Mouse (Mus musculus) midbrain, postnatal 0 days (tissue): ENCODE measurements around the gene Polr2b. TPM values are rescaled to one million over a fixed set of nuclear protein-coding genes. Genes with fewer than 3 reads are reported as not detected.

Experiments used
- ATAC-seq: fragments of 200-750 bp; cut with Nextera tagmentation; 2 replicates; pipeline ENCODE4 v1.8.0; 2017; ENCODE audit warnings: moderate number of reproducible peaks, mild to moderate bottlenecking, moderate TSS enrichment, moderate library complexity; ENCODE audit not compliant: low FRiP score
- DNase-seq: peaks from one replicate; pipeline ENCODE4 v3.0.0-alpha.2; 2015; ENCODE audit warnings: low spot score
- H3K27ac ChIP-seq: fragments of 300-500 bp; sonication (generic); 2 replicates; pipeline ENCODE4 v1.5.1; 2014; ENCODE audit warnings: low read depth, mild to moderate bottlenecking, low read length, mixed read lengths
- H3K27me3 ChIP-seq: fragments of 300-500 bp; sonication (generic); 2 replicates; pipeline ENCODE4 v1.6.1; 2014; ENCODE audit warnings: low read length, control low read depth, mixed read lengths; ENCODE audit not compliant: insufficient read depth
- H3K36me3 ChIP-seq: fragments of 300-500 bp; sonication (generic); 2 replicates; pipeline ENCODE4 v1.6.1; 2014; ENCODE audit warnings: low read length, control low read depth, mixed read lengths; ENCODE audit not compliant: insufficient read depth
- H3K4me1 ChIP-seq: fragments of 300-500 bp; sonication (generic); 2 replicates; pipeline ENCODE4 v1.6.1; 2014; ENCODE audit warnings: mild to moderate bottlenecking, control low read depth, antibody characterized with exemption, low read length, mixed read lengths; ENCODE audit not compliant: insufficient read depth
- H3K4me2 ChIP-seq: fragments of 300-500 bp; sonication (generic); 2 replicates; pipeline ENCODE4 v1.6.1; 2014; ENCODE audit warnings: low read depth, mild to moderate bottlenecking, low read length, mixed read lengths; ENCODE audit not compliant: poor library complexity, severe bottlenecking
- H3K4me3 ChIP-seq: fragments of 300-500 bp; sonication (generic); 2 replicates; pipeline ENCODE4 v1.5.1; 2014; ENCODE audit warnings: low read depth, mild to moderate bottlenecking, low read length, moderate library complexity
- H3K9ac ChIP-seq: fragments of 300-500 bp; sonication (generic); replicated peaks from 2 replicates; pipeline ENCODE4 v1.6.1; 2014; ENCODE audit warnings: mild to moderate bottlenecking, low read length, moderate library complexity, mixed read lengths; ENCODE audit not compliant: poor library complexity, severe bottlenecking
- H3K9me3 ChIP-seq: fragments of 300-500 bp; sonication (generic); 2 replicates; pipeline ENCODE4 v1.6.1; 2016; ENCODE audit warnings: low read length, control low read depth
- CTCF ChIP-seq: IDR thresholded peaks from 2 replicates; pipeline ENCODE4 v1.5.1; 2016; ENCODE audit warnings: antibody characterized with exemption, mild to moderate bottlenecking
- WGBS: fragments of 180-500 bp; shearing (Covaris S2); extraction: QIAGEN DNeasy Blood & Tissue Kit; methylation state at CpG from one replicate; pipeline ENCODE4 v1.1.7; 2014; 5-methylcytosine and 5-hydroxymethylcytosine counted together
- polyA plus RNA-seq: library from polyadenylated mRNA; unstranded; fragments of >200 nt; fragmentation: Nextera tagmentation; extraction: Ambion mirVana; gene quantifications from 2 replicates; pipeline ENCODE4 v1.2.1, GENCODE M21; 2015
- total RNA-seq: library from RNA; depleted of rRNA; stranded (reverse); fragments of >200 nt; gene quantifications from 2 replicates; pipeline ENCODE4 v1.2.3, GENCODE M21; 2014

Polr2b gene
- total and polyA plus RNA-seq, 2 experiments from 2014 or later, result 52.0 to 70.2 TPM

GRCm38 (mm10) chr5:77379434-77380135, 69.6 kb downstream of the Polr2b start:
- Histone ChIP-seq H3K36me3 (no peaks in the 10 kb centered on the region), H3K27ac (no peak overlapping the region), H3K4me1 (no peaks in the 10 kb centered on the region), H3K4me3 (no peak overlapping the region), H3K4me2 (no peak overlapping the region), H3K9me3 (no peaks in the 10 kb centered on the region), H3K27me3 (no peaks in the 10 kb centered on the region), H3K9ac (no peak overlapping the region)
- DNase-seq (no peak), ATAC-seq (no peak)
- WGBS, result 63% methylated on average over 14 of the region's 14 CpGs
- TF ChIP-seq CTCF, result no peak

- no peak for TF ChIP-seq CTCF
- H3K27me3 ChIP-seq, result no peaks in the 10 kb centered on the region
- H3K4me3 ChIP-seq, result no peak overlapping the region
- no peaks in the 10 kb centered on the region for H3K36me3 ChIP-seq
- no peak overlapping the region for H3K4me2 ChIP-seq
- ATAC-seq (no peak), DNase-seq (no peak)
- WGBS, result 28% methylated on average over 17 of the region's 17 CpGs
- H3K4me1 ChIP-seq, result no peaks in the 10 kb centered on the region
- no peak overlapping the region for H3K9ac ChIP-seq
- H3K9me3 ChIP-seq, result no peaks in the 10 kb centered on the region
- no peak overlapping the region for H3K27ac ChIP-seq
Measured at GRCm38 (mm10) chr5:77380321-77380901, 70.5 kb downstream of the Polr2b start.

GRCm38 (mm10) chr5:77381283-77381682, 71.3 kb downstream of the Polr2b start:
- TF ChIP-seq CTCF, result no peak
- Histone ChIP-seq H3K27me3 (no peaks in the 10 kb centered on the region), H3K4me2 (no peak overlapping the region), H3K9me3 (no peaks in the 10 kb centered on the region), H3K4me1 (peaks cover 3% of the 10 kb centered on the region; the same call in 1 of the 2 replicates), H3K4me3 (no peak overlapping the region), H3K27ac (no peak overlapping the region), H3K9ac (no peak overlapping the region), H3K36me3 (no peaks in the 10 kb centered on the region)
- WGBS, result 69% methylated on average over 7 of the region's 7 CpGs
- no peak for DNase-seq
- ATAC-seq, result no peak

GRCm38 (mm10) chr5:77381686-77382085, 71.7 kb downstream of the Polr2b start:
- TF ChIP-seq CTCF, result no peak
- no peak overlapping the region for H3K4me2 ChIP-seq
- H3K9me3 ChIP-seq, result no peaks in the 10 kb centered on the region
- no peak overlapping the region for H3K4me3 ChIP-seq
- H3K27me3 ChIP-seq, result no peaks in the 10 kb centered on the region
- no peak overlapping the region for H3K27ac ChIP-seq
- WGBS, result 86% methylated on average over 5 of the region's 5 CpGs
- no peak for ATAC-seq
- H3K4me1 ChIP-seq, result peaks cover 5% of the 10 kb centered on the region; the same call in 1 of the 2 replicates
- DNase-seq, result no peak
- no peaks in the 10 kb centered on the region for H3K36me3 ChIP-seq
- H3K9ac ChIP-seq, result no peak overlapping the region

- Histone ChIP-seq H3K27ac (no peak overlapping the region), H3K4me1 (peaks cover 5% of the 10 kb centered on the region; the same call in 1 of the 2 replicates), H3K36me3 (no peaks in the 10 kb centered on the region), H3K27me3 (no peaks in the 10 kb centered on the region), H3K4me3 (no peak overlapping the region), H3K9ac (no peak overlapping the region), H3K9me3 (no peaks in the 10 kb centered on the region), H3K4me2 (no peak overlapping the region)
- ATAC-seq (no peak), DNase-seq (no peak)
- no peak for TF ChIP-seq CTCF
- WGBS, result 93% methylated on average over 5 of the region's 5 CpGs
Measured at GRCm38 (mm10) chr5:77383799-77384554, 74.0 kb downstream of the Polr2b start.

GRCm38 (mm10) chr5:77384724-77385123, 74.8 kb downstream of the Polr2b start:
- no peak overlapping the region for H3K4me2 ChIP-seq
- peaks cover 5% of the 10 kb centered on the region; the same call in 1 of the 2 replicates for H3K4me1 ChIP-seq
- no peak for DNase-seq
- 82% methylated on average over 9 of the region's 9 CpGs for WGBS
- H3K9ac ChIP-seq, result no peak overlapping the region
- H3K9me3 ChIP-seq, result no peaks in the 10 kb centered on the region
- H3K36me3 ChIP-seq, result no peaks in the 10 kb centered on the region
- H3K27ac ChIP-seq, result no peak overlapping the region
- H3K27me3 ChIP-seq, result no peaks in the 10 kb centered on the region
- H3K4me3 ChIP-seq, result no peak overlapping the region
- ATAC-seq, result no peak
- no peak for TF ChIP-seq CTCF
